Mouse (Mus musculus) lung, embryonic 14.5 days (tissue): ENCODE results near the gene Gpank1. TPM values are rescaled to one million over a fixed set of nuclear protein-coding genes. Genes with fewer than 3 reads are reported as not detected.
A peak's percentile ranks its signal among the peaks of the same experiment; 100 is the strongest.

Source experiments
- ATAC-seq: fragments of 200-750 bp; cut with Nextera tagmentation; 2 replicates; pipeline ENCODE4 v1.8.0; 2017; ENCODE audit warnings: mild to moderate bottlenecking, moderate TSS enrichment, moderate library complexity; ENCODE audit not compliant: insufficient read depth
- DNase-seq: peaks from one replicate; pipeline ENCODE4 v3.0.0-alpha.2; 2015
- H3K27ac ChIP-seq: fragments of 300-500 bp; sonication (generic); 2 replicates; pipeline ENCODE4 v1.5.1; 2014; ENCODE audit warnings: low read depth, mild to moderate bottlenecking, moderate library complexity
- H3K27me3 ChIP-seq: fragments of 300-500 bp; sonication (generic); 2 replicates; pipeline ENCODE4 v1.6.1; 2014; ENCODE audit warnings: low read length, control low read depth; ENCODE audit not compliant: insufficient read depth
- H3K36me3 ChIP-seq: fragments of 300-500 bp; sonication (generic); 2 replicates; pipeline ENCODE4 v1.6.1; 2014; ENCODE audit warnings: control low read depth; ENCODE audit not compliant: insufficient read depth
- H3K4me1 ChIP-seq: fragments of 300-500 bp; sonication (generic); 2 replicates; pipeline ENCODE4 v1.6.1; 2014; ENCODE audit warnings: antibody characterized with exemption, control low read depth; ENCODE audit not compliant: insufficient read depth
- H3K4me2 ChIP-seq: fragments of 300-500 bp; sonication (generic); 2 replicates; pipeline ENCODE4 v1.6.1; 2014; ENCODE audit warnings: mild to moderate bottlenecking
- H3K4me3 ChIP-seq: fragments of 300-500 bp; sonication (generic); 2 replicates; pipeline ENCODE4 v1.5.1; 2014; ENCODE audit warnings: low read depth, low read length
- H3K9ac ChIP-seq: fragments of 300-500 bp; sonication (generic); 2 replicates; pipeline ENCODE4 v1.6.1; 2014
- H3K9me3 ChIP-seq: fragments of 300-500 bp; sonication (generic); 2 replicates; pipeline ENCODE4 v1.6.1; 2016; ENCODE audit warnings: low read depth, low read length, control low read depth
- CTCF ChIP-seq: IDR thresholded peaks from 2 replicates; pipeline ENCODE4 v1.5.1; 2016; ENCODE audit warnings: antibody characterized with exemption, low read depth
- WGBS: fragments of 180-500 bp; shearing (Covaris S2); extraction: QIAGEN DNeasy Blood & Tissue Kit; methylation state at CpG from one replicate; pipeline ENCODE4 v1.1.7; 2014; 5-methylcytosine and 5-hydroxymethylcytosine counted together
- polyA plus RNA-seq: library from polyadenylated mRNA; unstranded; fragments of >200 nt; fragmentation: Nextera tagmentation; extraction: Ambion mirVana; gene quantifications from 2 replicates; pipeline ENCODE4 v1.2.1, GENCODE M21; 2014

Gene Gpank1
- polyA plus RNA-seq, 1 experiment from 2014 or later = 19.0 TPM

DNA sequence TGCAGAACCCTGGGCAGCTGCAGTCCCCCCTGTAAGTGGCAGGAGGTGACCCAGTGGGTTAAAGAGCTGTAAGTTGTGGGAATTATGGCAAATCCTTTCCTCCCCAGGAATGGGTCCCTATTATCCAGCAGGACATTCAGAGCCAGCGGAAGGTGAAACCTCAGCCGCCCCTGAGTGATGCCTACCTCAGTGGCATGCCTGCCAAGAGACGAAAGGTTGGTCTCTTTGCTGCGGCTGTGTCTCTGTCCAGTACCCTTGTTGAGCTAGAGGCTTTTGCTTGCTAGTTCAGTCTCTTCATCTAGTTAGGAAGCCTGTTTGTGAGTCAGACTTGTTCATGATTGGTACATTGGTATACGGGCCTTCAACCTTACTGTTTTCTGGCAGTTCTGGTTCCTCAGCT lies 24.9 kb downstream of the Gpank1 start:
- Histone ChIP-seq H3K36me3 (peaks cover 100% of the 10 kb centered on the region), H3K27me3 (no peaks in the 10 kb centered on the region), H3K4me1 (no peaks in the 10 kb centered on the region), H3K27ac (no peak overlapping the region), H3K4me3 (no peak overlapping the region), H3K9ac (no peak overlapping the region), H3K4me2 (no peak overlapping the region), H3K9me3 (no peaks in the 10 kb centered on the region)
- 85% methylated on average over 5 of the region's 5 CpGs for WGBS
- DNase-seq (no peak), ATAC-seq (no peak)
- TF ChIP-seq CTCF = no peak

DNA sequence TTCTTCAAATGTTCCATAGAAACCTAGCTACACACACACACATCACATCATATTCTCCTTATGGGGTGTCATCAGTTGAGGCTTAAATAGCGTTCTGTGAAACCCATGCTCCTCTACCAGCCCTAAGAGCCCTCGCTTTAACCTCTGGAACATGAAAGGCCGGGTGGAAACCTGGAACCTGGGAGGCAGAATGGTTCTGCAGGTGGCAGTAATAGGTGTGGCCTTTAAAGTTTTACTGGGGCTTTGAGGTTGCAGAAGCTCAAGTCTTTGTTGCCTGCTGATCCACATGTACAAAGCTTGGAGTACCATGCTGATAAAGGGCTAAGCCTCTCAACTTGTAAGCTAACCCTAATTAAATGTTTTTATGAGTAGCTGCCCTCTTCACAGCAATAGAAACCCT lies 26.1 kb downstream of the Gpank1 start:
- TF ChIP-seq CTCF = no peak
- Histone ChIP-seq H3K9ac (no peak overlapping the region), H3K4me1 (no peaks in the 10 kb centered on the region), H3K9me3 (no peaks in the 10 kb centered on the region), H3K27me3 (no peaks in the 10 kb centered on the region), H3K27ac (no peak overlapping the region), H3K4me3 (no peak overlapping the region), H3K36me3 (peaks cover 100% of the 10 kb centered on the region), H3K4me2 (no peak overlapping the region)
- ATAC-seq (no peak), DNase-seq (peak; percentile 16)
- whole genome bisulfite sequencing = 50% methylated on average over 3 of the region's 3 CpGs

DNA sequence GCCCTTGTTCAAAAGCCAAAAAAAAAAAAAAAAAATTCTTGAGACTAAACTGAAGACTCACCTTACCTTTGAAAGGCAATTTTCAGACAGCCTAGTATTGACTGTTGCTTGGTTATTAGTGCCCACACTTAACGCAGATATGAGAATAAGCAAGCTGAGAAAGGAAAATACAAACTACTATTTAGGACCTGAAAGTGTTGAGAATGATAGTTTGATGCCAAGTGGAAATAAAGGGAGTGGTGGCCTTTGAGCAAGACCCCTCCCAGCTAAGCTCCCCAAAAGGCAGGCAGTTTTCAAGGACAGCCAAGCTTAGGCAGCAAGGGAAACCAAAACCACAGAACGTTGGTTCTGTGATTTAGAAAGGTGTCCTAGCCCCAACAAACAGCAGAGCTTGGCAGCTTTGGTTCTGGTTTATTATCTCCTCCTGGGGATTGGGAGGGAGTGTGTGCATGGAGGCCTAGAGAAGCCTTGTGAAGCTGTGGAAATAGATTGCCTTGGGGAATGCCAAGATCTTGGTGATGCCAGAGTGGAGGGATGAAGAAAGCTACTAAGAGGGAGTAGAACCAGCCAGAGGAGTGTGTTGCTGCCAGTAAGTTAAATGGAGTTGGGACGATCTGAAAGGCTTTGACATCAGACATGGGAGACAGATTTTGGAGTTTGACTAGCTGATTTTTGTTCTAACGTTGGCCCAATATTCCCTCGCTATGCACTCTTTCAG lies 26.8 kb downstream of the Gpank1 start:
- DNase-seq (peak; percentile 35), ATAC-seq (no peak)
- Histone ChIP-seq H3K9ac (no peak overlapping the region), H3K9me3 (no peaks in the 10 kb centered on the region), H3K4me3 (no peak overlapping the region), H3K4me1 (no peaks in the 10 kb centered on the region), H3K27ac (peak overlapping the region; percentile 38; the same call in 1 of the 2 replicates), H3K27me3 (no peaks in the 10 kb centered on the region), H3K36me3 (peaks cover 100% of the 10 kb centered on the region), H3K4me2 (no peak overlapping the region)
- 66% methylated on average over 5 of the region's 5 CpGs for WGBS
- TF ChIP-seq CTCF = no peak

DNA sequence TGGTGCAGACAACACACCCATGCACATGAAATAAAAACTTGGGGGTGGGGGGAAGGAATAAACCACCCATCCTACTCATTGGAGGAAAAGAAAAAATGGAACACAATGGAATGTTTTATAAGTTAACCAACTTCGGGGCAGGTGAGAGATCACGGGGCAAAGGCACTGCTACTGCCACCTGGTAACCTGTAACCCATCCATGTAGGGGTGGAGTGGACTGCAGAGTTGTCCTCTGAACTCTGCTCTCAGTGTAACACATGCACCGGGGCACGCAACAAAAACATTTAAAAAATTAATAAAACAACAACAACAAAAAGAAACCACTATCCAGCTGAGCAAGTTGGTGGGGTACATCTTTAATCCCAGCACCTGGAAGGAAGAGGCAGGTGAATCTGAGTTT lies 30.9 kb downstream of the Gpank1 start:
- no peaks in the 10 kb centered on the region for H3K9me3 ChIP-seq
- DNase-seq = no peak
- 93% methylated on average over 4 of the region's 4 CpGs for WGBS
- H3K9ac ChIP-seq = no peak overlapping the region
- no peaks in the 10 kb centered on the region for H3K27me3 ChIP-seq
- H3K4me2 ChIP-seq = no peak overlapping the region
- no peak overlapping the region for H3K27ac ChIP-seq
- ATAC-seq = no peak
- peaks cover 100% of the 10 kb centered on the region for H3K36me3 ChIP-seq
- H3K4me1 ChIP-seq = no peaks in the 10 kb centered on the region
- no peak overlapping the region for H3K4me3 ChIP-seq
- no peak for TF ChIP-seq CTCF

DNA sequence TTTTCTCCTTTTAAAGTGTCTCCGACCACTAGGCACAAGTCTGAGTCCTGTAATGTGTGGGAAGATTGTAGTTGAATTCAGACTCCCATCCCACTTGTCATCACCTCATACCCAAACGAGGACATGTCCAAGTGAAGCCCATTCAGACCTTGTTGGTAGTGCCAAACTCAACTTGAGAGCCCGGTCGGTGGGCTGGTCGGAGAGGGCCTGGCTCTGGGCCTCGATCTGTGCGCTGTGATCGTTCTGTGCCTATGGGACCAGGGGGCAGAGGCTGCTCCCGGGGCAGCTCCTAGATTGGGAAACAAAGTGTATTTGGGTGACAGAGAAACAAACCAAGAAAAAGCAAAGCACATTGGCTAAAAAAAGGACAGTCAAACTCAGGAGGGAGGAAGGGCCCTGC lies 31.8 kb downstream of the Gpank1 start:
- Histone ChIP-seq H3K36me3 (peaks cover 100% of the 10 kb centered on the region), H3K9me3 (no peaks in the 10 kb centered on the region), H3K4me1 (no peaks in the 10 kb centered on the region), H3K27me3 (no peaks in the 10 kb centered on the region), H3K4me3 (no peak overlapping the region), H3K4me2 (no peak overlapping the region), H3K27ac (no peak overlapping the region), H3K9ac (no peak overlapping the region)
- DNase-seq (no peak), ATAC-seq (no peak)
- no peak for TF ChIP-seq CTCF
- 84% methylated on average over 9 of the region's 9 CpGs for WGBS

DNA sequence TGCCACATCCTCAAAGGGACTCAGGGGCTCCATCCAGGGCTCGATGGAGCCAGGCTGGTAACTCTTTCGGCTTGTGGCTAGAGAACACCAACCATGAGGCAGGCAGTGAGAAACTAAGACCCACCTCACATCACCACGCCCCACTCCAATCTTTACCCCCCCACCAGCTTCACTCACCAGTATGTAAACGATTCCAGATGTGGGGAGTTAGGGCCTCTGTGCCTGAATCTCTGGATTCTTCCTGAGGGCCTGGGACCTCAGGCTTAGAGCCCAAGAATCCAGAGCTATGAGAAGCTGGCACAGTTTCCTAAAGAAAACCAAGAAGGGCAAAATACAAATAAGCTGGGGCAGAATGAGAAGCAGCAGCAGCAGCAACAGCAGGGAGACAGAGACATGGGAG lies 32.7 kb downstream of the Gpank1 start:
- WGBS = 76% methylated on average over 4 of the region's 4 CpGs
- no peak for TF ChIP-seq CTCF
- H3K27ac ChIP-seq = no peak overlapping the region
- no peak overlapping the region for H3K4me3 ChIP-seq
- no peaks in the 10 kb centered on the region for H3K9me3 ChIP-seq
- no peak overlapping the region for H3K4me2 ChIP-seq
- no peaks in the 10 kb centered on the region for H3K4me1 ChIP-seq
- ATAC-seq (no peak), DNase-seq (no peak)
- no peak overlapping the region for H3K9ac ChIP-seq
- H3K36me3 ChIP-seq = peaks cover 100% of the 10 kb centered on the region
- no peaks in the 10 kb centered on the region for H3K27me3 ChIP-seq

DNA sequence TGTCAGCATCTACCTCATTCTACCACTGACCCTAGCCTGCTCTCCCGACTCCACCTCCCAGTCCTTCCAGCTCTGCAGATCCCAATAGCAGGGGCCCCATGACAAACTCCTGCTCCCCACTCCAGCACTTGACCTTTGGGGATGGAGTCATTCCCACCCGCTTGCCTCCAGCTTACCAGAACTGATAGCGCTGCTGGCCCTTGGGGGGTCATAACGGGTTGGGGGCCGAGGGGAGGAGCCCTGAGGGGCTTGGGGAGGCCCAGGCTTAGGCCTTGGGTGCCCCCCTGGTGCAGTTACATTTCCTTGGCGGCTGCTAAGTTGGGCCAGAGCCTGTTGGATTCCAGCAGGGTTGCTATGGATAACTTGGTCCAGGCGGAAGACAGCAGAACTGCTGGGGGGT lies 33.4 kb downstream of the Gpank1 start:
- no peaks in the 10 kb centered on the region for H3K4me1 ChIP-seq
- H3K36me3 ChIP-seq = peaks cover 100% of the 10 kb centered on the region
- DNase-seq (no peak), ATAC-seq (no peak)
- H3K4me2 ChIP-seq = no peak overlapping the region
- TF ChIP-seq CTCF = no peak
- no peaks in the 10 kb centered on the region for H3K9me3 ChIP-seq
- H3K27ac ChIP-seq = no peak overlapping the region
- no peak overlapping the region for H3K4me3 ChIP-seq
- no peaks in the 10 kb centered on the region for H3K27me3 ChIP-seq
- 83% methylated on average over 7 of the region's 7 CpGs for WGBS
- no peak overlapping the region for H3K9ac ChIP-seq
